Mouse (Mus musculus) stomach, embryonic 16.5 days (tissue): ENCODE data around the gene BC005537. TPM values are rescaled to one million over a fixed set of nuclear protein-coding genes. Genes with fewer than 3 reads are reported as not detected.
"Not testable (repeated sequence)": the region's sequence is repeated elsewhere in the genome, so short reads cannot be mapped to it uniquely, and the experiment has no call there.

Source experiments
- ATAC-seq: fragments of 200-750 bp; cut with Nextera tagmentation; 2 replicates; pipeline ENCODE4 v1.8.0; 2017; ENCODE audit warnings: moderate number of reproducible peaks, moderate TSS enrichment; ENCODE audit not compliant: insufficient read depth, low FRiP score
- H3K27ac ChIP-seq: fragments of 300-500 bp; sonication (generic); 2 replicates; pipeline ENCODE4 v1.5.1; 2014; ENCODE audit warnings: low read length
- H3K27me3 ChIP-seq: fragments of 300-500 bp; sonication (generic); 2 replicates; pipeline ENCODE4 v1.6.1; 2014; ENCODE audit warnings: low read length, control low read depth, mixed read lengths; ENCODE audit not compliant: control insufficient read depth, insufficient read depth
- H3K36me3 ChIP-seq: fragments of 300-500 bp; sonication (generic); 2 replicates; pipeline ENCODE4 v1.6.1; 2014; ENCODE audit warnings: low read length; ENCODE audit not compliant: control insufficient read depth, insufficient read depth
- H3K4me1 ChIP-seq: fragments of 300-500 bp; sonication (generic); 2 replicates; pipeline ENCODE4 v1.6.1; 2014; ENCODE audit warnings: low read length, control low read depth, mixed read lengths; ENCODE audit not compliant: control insufficient read depth, insufficient read depth
- H3K4me2 ChIP-seq: fragments of 300-500 bp; sonication (generic); 2 replicates; pipeline ENCODE4 v1.6.1; 2014; ENCODE audit warnings: low read depth, low read length, mixed read lengths
- H3K4me3 ChIP-seq: fragments of 300-500 bp; sonication (generic); replicated peaks from 2 replicates; pipeline ENCODE4 v1.5.1; 2014; ENCODE audit warnings: mild to moderate bottlenecking, low read length
- H3K9ac ChIP-seq: fragments of 300-500 bp; sonication (generic); 2 replicates; pipeline ENCODE4 v1.6.1; 2014; ENCODE audit warnings: low read length
- H3K9me3 ChIP-seq: fragments of 300-500 bp; sonication (generic); replicated peaks from 2 replicates; pipeline ENCODE4 v1.6.1; 2016; ENCODE audit warnings: low read length, control low read depth; ENCODE audit not compliant: control insufficient read depth
- WGBS: fragments of 180-500 bp; shearing (Covaris S2); extraction: QIAGEN DNeasy Blood & Tissue Kit; methylation state at CpG from one replicate; pipeline ENCODE4 v1.1.7; 2014; 5-methylcytosine and 5-hydroxymethylcytosine counted together
- polyA plus RNA-seq: library from polyadenylated mRNA; unstranded; fragments of >200 nt; fragmentation: Nextera tagmentation; extraction: Ambion mirVana; gene quantifications from 2 replicates; pipeline ENCODE4 v1.2.1, GENCODE M21; 2015

Gene BC005537
- polyA plus RNA-seq, 1 experiment from 2014 or later = 15.2 TPM

DNA sequence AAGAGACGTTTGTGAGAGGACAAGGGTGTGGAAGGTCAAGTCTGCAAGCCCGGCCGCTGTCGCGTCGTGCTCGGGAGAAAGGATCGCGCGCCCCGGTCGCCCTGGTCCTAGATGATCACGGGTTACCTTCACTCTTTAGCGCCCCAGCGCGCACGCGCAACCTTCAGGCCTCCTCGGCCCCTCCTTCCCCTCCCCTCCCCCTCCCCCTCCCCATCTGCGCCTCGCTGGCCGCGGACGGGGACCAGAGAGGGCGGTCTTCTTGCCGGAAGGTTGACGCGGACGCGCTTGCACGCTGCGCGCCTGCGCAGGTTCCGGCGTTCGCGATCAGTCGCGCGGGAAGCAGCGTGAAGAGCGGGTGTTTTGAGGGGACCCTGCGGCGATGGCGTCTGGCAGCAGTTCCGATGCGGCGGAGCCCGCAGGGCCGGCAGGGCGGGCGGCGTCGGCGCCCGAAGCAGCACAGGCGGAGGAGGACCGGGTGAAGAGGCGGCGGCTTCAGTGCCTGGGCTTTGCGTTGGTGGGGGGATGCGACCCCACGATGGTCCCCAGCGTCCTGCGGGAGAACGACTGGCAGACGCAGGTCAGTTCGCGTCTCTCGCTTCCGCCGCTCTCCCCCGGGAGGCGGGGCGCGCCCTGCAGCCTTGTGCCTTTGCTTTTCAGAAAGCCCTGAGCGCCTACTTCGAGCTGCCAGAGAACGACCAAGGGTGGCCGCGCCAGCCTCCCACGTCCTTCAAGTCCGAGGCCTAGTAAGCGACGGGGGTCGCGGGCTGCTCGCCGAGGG is 30.1 kb downstream of the BC005537 start, which contains the start of the genes Acot13 and Tdp2:
Gene Acot13, minus strand, starts transcription at position 188 of the 778 bp plus-strand sequence.
Gene Tdp2, plus strand, starts transcription at position 327 of the 778 bp plus-strand sequence.
- peak within 1 kb of the TSS; percentile 91 for H3K27ac ChIP-seq
- peak; percentile 98 for ATAC-seq
- H3K36me3 ChIP-seq = no peaks in the 10 kb centered on the region
- no peaks in the 10 kb centered on the region for H3K27me3 ChIP-seq
- H3K4me1 ChIP-seq = peaks cover 20% of the 10 kb centered on the region
- peak within 1 kb of the TSS; percentile 94 for H3K4me2 ChIP-seq
- peak within 1 kb of the TSS; percentile 97 for H3K4me3 ChIP-seq
- H3K9me3 ChIP-seq = no peaks in the 10 kb centered on the region
- WGBS = under 1% methylated on average over 88 of the region's 90 CpGs
- peak within 1 kb of the TSS; percentile 99 for H3K9ac ChIP-seq

DNA sequence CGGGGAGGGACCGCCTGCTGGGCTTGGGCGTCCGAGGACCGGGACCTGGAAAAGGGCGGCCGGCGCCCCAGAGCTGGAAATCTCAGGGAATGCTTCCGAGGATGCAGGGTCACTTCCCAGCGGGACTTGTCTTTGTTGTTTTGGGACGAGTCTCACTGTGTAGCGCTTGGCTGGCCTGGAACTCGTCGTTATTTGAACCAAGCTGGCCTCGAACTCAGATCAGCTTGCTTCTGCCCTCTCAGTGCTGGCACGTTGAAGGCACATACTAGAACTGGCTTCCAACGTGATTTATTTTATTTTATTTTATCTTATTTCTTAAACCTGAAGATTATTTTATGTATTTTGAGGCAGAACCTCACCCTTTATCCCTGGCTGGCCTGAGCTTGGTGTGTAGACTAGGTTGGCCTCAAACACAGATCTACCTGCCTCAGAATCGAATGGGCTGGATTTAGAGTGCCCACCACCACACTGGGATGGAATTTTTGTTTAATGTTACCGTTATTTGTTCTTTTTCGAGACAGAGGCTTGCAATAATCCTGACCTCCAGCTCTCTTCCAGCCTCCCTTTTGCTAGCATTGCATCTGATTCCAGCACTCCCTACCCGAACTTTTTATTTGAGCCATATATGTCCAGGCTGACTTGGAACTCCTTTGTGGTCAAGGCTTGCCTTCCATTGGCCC is 30.8 kb downstream of the BC005537 start:
- Histone ChIP-seq H3K27me3 (no peaks in the 10 kb centered on the region), H3K9ac (peak overlapping the region; percentile 99), H3K9me3 (no peaks in the 10 kb centered on the region), H3K36me3 (no peaks in the 10 kb centered on the region), H3K27ac (peak overlapping the region; percentile 91), H3K4me1 (peaks cover 20% of the 10 kb centered on the region), H3K4me3 (peak overlapping the region; percentile 97), H3K4me2 (peak overlapping the region; percentile 94)
- ATAC-seq = no peak
- WGBS = 2% methylated on average over 21 of the region's 21 CpGs

- Histone ChIP-seq H3K36me3 (no peaks in the 10 kb centered on the region), H3K9me3 (no peaks in the 10 kb centered on the region), H3K4me3 (peak overlapping the region; percentile 97), H3K4me1 (peaks cover 20% of the 10 kb centered on the region), H3K27me3 (no peaks in the 10 kb centered on the region), H3K9ac (peak overlapping the region; percentile 99), H3K4me2 (peak overlapping the region; percentile 94), H3K27ac (no peak overlapping the region)
- whole genome bisulfite sequencing = 20% methylated on average over 2 of the region's 2 CpGs
- no peak for ATAC-seq
Measured at GRCm38 (mm10) chr13:24832811-24833155, 31.3 kb downstream of the BC005537 start.

- not testable (repeated sequence) for H3K4me3 ChIP-seq, H3K9me3 ChIP-seq, H3K9ac ChIP-seq, ATAC-seq, H3K27ac ChIP-seq, H3K4me2 ChIP-seq, H3K27me3 ChIP-seq, H3K36me3 ChIP-seq
- WGBS = 89% methylated on average over 8 of the region's 8 CpGs
- peaks cover 15% of the 10 kb centered on the region for H3K4me1 ChIP-seq
Measured at GRCm38 (mm10) chr13:24837765-24838164, 36.3 kb downstream of the BC005537 start.

GRCm38 (mm10) chr13:24839831-24840230 is 38.4 kb downstream of the BC005537 start:
- H3K9ac ChIP-seq = no peak overlapping the region
- ATAC-seq = no peak
- no peak overlapping the region for H3K27ac ChIP-seq
- peaks cover 2% of the 10 kb centered on the region; the same call in 1 of the 2 replicates for H3K4me1 ChIP-seq
- peaks cover 5% of the 10 kb centered on the region; the same call in 1 of the 2 replicates for H3K36me3 ChIP-seq
- WGBS = 65% methylated on average over 3 of the region's 3 CpGs
- no peaks in the 10 kb centered on the region for H3K27me3 ChIP-seq
- no peak overlapping the region for H3K4me3 ChIP-seq
- H3K4me2 ChIP-seq = no peak overlapping the region
- H3K9me3 ChIP-seq = no peaks in the 10 kb centered on the region

DNA sequence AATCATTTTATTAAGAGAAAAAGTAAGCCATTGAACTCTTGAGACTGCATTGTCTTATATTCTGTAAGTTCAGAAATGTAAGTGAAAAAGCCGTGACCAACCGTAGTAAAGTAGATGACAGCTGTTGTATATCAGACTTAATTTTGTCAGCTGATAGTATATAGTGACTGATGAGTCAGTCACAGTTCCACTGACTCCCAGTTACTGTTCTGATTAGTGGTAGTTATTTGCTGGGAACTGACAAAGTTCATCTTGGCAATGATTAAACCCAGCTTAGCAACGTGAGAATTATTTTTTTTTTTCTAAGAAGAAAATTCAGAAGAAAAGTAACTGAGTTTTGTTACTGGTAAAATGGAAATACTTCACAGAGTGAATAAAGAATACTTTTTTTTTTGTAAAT is 40.2 kb downstream of the BC005537 start:
- H3K4me3 ChIP-seq = no peak overlapping the region
- no peak overlapping the region for H3K9ac ChIP-seq
- no peak for ATAC-seq
- H3K4me2 ChIP-seq = no peak overlapping the region
- WGBS = 63% methylated on average over 3 of the region's 3 CpGs
- peaks cover 5% of the 10 kb centered on the region; the same call in 1 of the 2 replicates for H3K36me3 ChIP-seq
- H3K27ac ChIP-seq = no peak overlapping the region
- no peaks in the 10 kb centered on the region for H3K27me3 ChIP-seq
- no peaks in the 10 kb centered on the region; the same call in 1 of the 2 replicates for H3K4me1 ChIP-seq
- H3K9me3 ChIP-seq = no peaks in the 10 kb centered on the region

- no peaks in the 10 kb centered on the region; the same call in 1 of the 2 replicates for H3K4me1 ChIP-seq
- H3K9ac ChIP-seq = peak within 1 kb of the TSS; percentile 64
- H3K4me2 ChIP-seq = peak within 1 kb of the TSS; percentile 74
- WGBS = 14% methylated on average over 40 of the region's 40 CpGs
- H3K9me3 ChIP-seq = no peaks in the 10 kb centered on the region
- no peaks in the 10 kb centered on the region for H3K27me3 ChIP-seq
- peak; percentile 87 for ATAC-seq
- H3K4me3 ChIP-seq = peak within 1 kb of the TSS; percentile 46
- H3K36me3 ChIP-seq = peaks cover 5% of the 10 kb centered on the region; the same call in 1 of the 2 replicates
- no peak within 1 kb of the TSS for H3K27ac ChIP-seq
Measured at GRCm38 (mm10) chr13:24844983-24845955, 43.8 kb downstream of the BC005537 start, which contains the start of gene D130043K22Rik. TSS of gene D130043K22Rik (plus strand) at chr13:24845135.

GRCm38 (mm10) chr13:24849318-24849717 is 47.9 kb downstream of the BC005537 start:
- Histone ChIP-seq H3K4me3 (no peak overlapping the region), H3K4me1 (no peaks in the 10 kb centered on the region; the same call in 1 of the 2 replicates), H3K27me3 (no peaks in the 10 kb centered on the region), H3K36me3 (no peaks in the 10 kb centered on the region), H3K9ac (no peak overlapping the region), H3K9me3 (no peaks in the 10 kb centered on the region), H3K27ac (peak overlapping the region; percentile 37; the same call in 1 of the 2 replicates), H3K4me2 (no peak overlapping the region)
- 68% methylated on average over 4 of the region's 4 CpGs for WGBS
- ATAC-seq = peak; percentile 62
